Mouse (Mus musculus) frontal cortex, adult 2 months (tissue): ENCODE measurements at regions not wholly inside any gene's neighbourhood (a gene's known extent, or its start where the extent isn't known, plus 50 kb on each side); places are given as distances from the start of the nearest gene placed in this dataset.
A peak's percentile ranks its signal among the peaks of the same experiment; 100 is the strongest.

Experiments
- DNase-seq, 2 experiments: peaks; one replicate each; pipeline ENCODE4 v3.0.0; 2022; ENCODE audit warnings: low spot score in 1 of 2; ENCODE audit errors: extremely low spot score in 1 of 2

- DNase-seq = peak in 1 of 2 experiments; percentile 11
These were observed 1020.5 kb downstream of the 9330182O14Rik start for GRCm38 (mm10) chr15:41154551-41155151.

GRCm38 (mm10) chr15:41155169-41155638, 1021.0 kb downstream of the 9330182O14Rik start:
- DNase-seq = peak in 1 of 2 experiments; percentile 12

GRCm38 (mm10) chr15:41157802-41158201, 1023.6 kb downstream of the 9330182O14Rik start:
- peak in 1 of 2 experiments; percentile 4 for DNase-seq

GRCm38 (mm10) chr15:41162268-41162667, 1028.1 kb downstream of the 9330182O14Rik start:
- peak in 1 of 2 experiments; percentile 46 for DNase-seq

GRCm38 (mm10) chr15:41162793-41163192, 1028.6 kb downstream of the 9330182O14Rik start:
- DNase-seq = peak in 1 of 2 experiments; percentile 83

- peak in 1 of 2 experiments; percentile 81 for DNase-seq
These were observed 1029.6 kb downstream of the 9330182O14Rik start for GRCm38 (mm10) chr15:41163643-41164358.

- DNase-seq = no peak
These were observed 1031.4 kb downstream of the 9330182O14Rik start for GRCm38 (mm10) chr15:41165534-41165933.

- DNase-seq = no peak
These were observed 1056.6 kb downstream of the 9330182O14Rik start for GRCm38 (mm10) chr15:41190792-41191191.

GRCm38 (mm10) chr15:41193240-41193639, 1059.1 kb downstream of the 9330182O14Rik start:
- DNase-seq = peak; percentile 61 to 95

GRCm38 (mm10) chr15:41223801-41224200, 1089.6 kb downstream of the 9330182O14Rik start:
- no peak for DNase-seq

- no peak for DNase-seq
These were observed 1098.4 kb downstream of the 9330182O14Rik start for GRCm38 (mm10) chr15:41232406-41233060.
